Mouse (Mus musculus) inflammation-experienced regulatory T-cells, adult 6 months (primary cell): Measurements from ENCODE around the gene Themis2. TPM values are rescaled to one million over a fixed set of nuclear protein-coding genes. Genes with fewer than 3 reads are reported as not detected.
"Not testable (repeated sequence)": the region's sequence is repeated elsewhere in the genome, so short reads cannot be mapped to it uniquely, and the experiment has no call there.

Source experiments
- ATAC-seq: one replicate; pipeline ENCODE4 v1.8.0; 2017
- polyA plus RNA-seq, 3 experiments: library from polyadenylated mRNA; unstranded; fragments of 100-300 nt; shearing (Covaris generic); gene quantifications; one replicate each; pipeline ENCODE4 v1.2.1; 2017

The Themis2 gene
- polyA plus RNA-seq, 3 experiments from 2014 or later, result 0.56 to 5.8 (median 0.71) TPM

- no peak for ATAC-seq
Observed at GRCm38 (mm10) chr4:132749258-132749982, 46.8 kb downstream of the Themis2 start.

- no peak for ATAC-seq
Observed at GRCm38 (mm10) chr4:132748778-132749177, 47.4 kb downstream of the Themis2 start.

GRCm38 (mm10) chr4:132747664-132748259, 48.4 kb downstream of the Themis2 start:
- ATAC-seq, result peak; percentile 93

GRCm38 (mm10) chr4:132746911-132747517, 49.2 kb downstream of the Themis2 start:
- no peak for ATAC-seq

- ATAC-seq, result no peak
Observed at GRCm38 (mm10) chr4:132743992-132744911, 51.9 kb downstream of the Themis2 start.

GRCm38 (mm10) chr4:132741491-132741890, 54.7 kb downstream of the Themis2 start:
- no peak for ATAC-seq

GRCm38 (mm10) chr4:132737154-132737553, 59.0 kb downstream of the Themis2 start:
- ATAC-seq, result not testable (repeated sequence)

GRCm38 (mm10) chr4:132735894-132736293, 60.3 kb downstream of the Themis2 start:
- no peak for ATAC-seq

GRCm38 (mm10) chr4:132735389-132735788, 60.8 kb downstream of the Themis2 start:
- no peak for ATAC-seq

GRCm38 (mm10) chr4:132734766-132735165, 61.4 kb downstream of the Themis2 start:
- ATAC-seq, result no peak

GRCm38 (mm10) chr4:132733071-132733770, 63.0 kb downstream of the Themis2 start:
- ATAC-seq, result no peak

- peak; percentile 84 for ATAC-seq
Observed at GRCm38 (mm10) chr4:132732148-132732684, 64.0 kb downstream of the Themis2 start, which contains the start of gene Xkr8. Gene Xkr8, minus strand, starts transcription at chr4:132732546.

Other genes starting within 250 kb of the Themis2 start
- 1 to 10 TPM; 1.5 to 3.7 (median 1.9) TPM for gene Ptafr, start 232.3 kb downstream of the Themis2 start, polyA plus RNA-seq
- 10 to 100 TPM; 29.4 to 32.5 (median 32.1) TPM for gene Eya3, start 157.4 kb downstream of the Themis2 start, polyA plus RNA-seq
- 1 to 10 TPM; 2.4 to 9.2 (median 7.8) TPM for gene Xkr8, start 63.8 kb downstream of the Themis2 start, polyA plus RNA-seq
- 1 to 10 TPM; 4.0 to 9.1 (median 4.3) TPM for gene Smpdl3b, start 39.1 kb downstream of the Themis2 start, polyA plus RNA-seq
- 100 to 1,000 TPM in 1 of 3 experiments, 10 to 100 TPM in 2; 61.0 to 124 (median 76.1) TPM for gene Rpa2, start 28.1 kb downstream of the Themis2 start, polyA plus RNA-seq
- 10 to 100 TPM; 21.0 to 37.5 (median 26.5) TPM for gene Ppp1r8, start 46.8 kb upstream of the Themis2 start, polyA plus RNA-seq
- gene Stx12, start 88.1 kb upstream of the Themis2 start, polyA plus RNA-seq, result 10 to 100 TPM; 35.7 to 37.2 (median 36.6) TPM
- 10 to 100 TPM; 14.2 to 23.1 (median 17.9) TPM for gene Fam76a, start 126.2 kb upstream of the Themis2 start, polyA plus RNA-seq
- 1 to 10 TPM; 1.9 to 6.6 (median 3.3) TPM for gene Fgr, start 177.7 kb upstream of the Themis2 start, polyA plus RNA-seq
- gene Ahdc1, start 214.9 kb upstream of the Themis2 start, polyA plus RNA-seq, result 1 to 10 TPM; 1.6 to 2.4 (median 2.4) TPM